Mouse (Mus musculus): ENCODE data around the gene Mlxip. TPM values are rescaled to one million over a fixed set of nuclear protein-coding genes. Genes with fewer than 3 reads are reported as not detected.

Mlxip gene
- 78.5 TPM for polyA plus RNA-seq (2017; shearing (Covaris generic))

GRCm38 (mm10) chr5:123394303-123394956 lies at the start of gene Mlxip:
TSS of gene Mlxip (plus strand) at chr5:123394798.

GRCm38 (mm10) chr5:123489112-123489785 lies 94.7 kb downstream of the Mlxip start, which contains the start of the genes Lrrc43 and Il31:
TSS of gene Lrrc43 (plus strand) at chr5:123489305.
TSS of gene Il31 (minus strand) at chr5:123489489.

Other genes with a start within 250 kb of the Mlxip start
- 47.3 TPM for gene Psmd9, start 225.4 kb upstream of the Mlxip start, polyA plus RNA-seq (2017; shearing (Covaris generic))
- not detected for gene Hpd, start 212.1 kb upstream of the Mlxip start, polyA plus RNA-seq (2017; shearing (Covaris generic))
- 1.1 TPM for gene Wdr66, start 142.7 kb upstream of the Mlxip start, polyA plus RNA-seq (2017; shearing (Covaris generic))
- 5.7 TPM for gene Bcl7a, start 51.0 kb upstream of the Mlxip start, polyA plus RNA-seq (2017; shearing (Covaris generic))
- gene Lrrc43, start 94.5 kb downstream of the Mlxip start, polyA plus RNA-seq (2017; shearing (Covaris generic)): not detected
- not detected for gene Il31, start 94.7 kb downstream of the Mlxip start, polyA plus RNA-seq (2017; shearing (Covaris generic))
- 0.27 TPM for gene B3gnt4, start 115.7 kb downstream of the Mlxip start, polyA plus RNA-seq (2017; shearing (Covaris generic))
- gene Diablo, start 129.4 kb downstream of the Mlxip start, polyA plus RNA-seq (2017; shearing (Covaris generic)): 94.6 TPM
- not detected for gene Gm49027, start 130.7 kb downstream of the Mlxip start, polyA plus RNA-seq (2017; shearing (Covaris generic))
- gene Vps33a, start 178.2 kb downstream of the Mlxip start, polyA plus RNA-seq (2017; shearing (Covaris generic)): 45.0 TPM